Mouse (Mus musculus): ENCODE measurements at regions not wholly inside any gene's neighbourhood (a gene's known extent, or its start where the extent isn't known, plus 50 kb on each side); places are given as distances from the start of the nearest gene placed in this dataset.

- H3K36me3 ChIP-seq (ENCODE audit: control insufficient read depth, insufficient read depth, low read length, poor library complexity, severe bottlenecking): no peaks in the 10 kb centered on the region
- no peak for TF ChIP-seq ZC3H11A (IDR thresholded peaks at IDR 0.05; ENCODE audit: borderline replicate concordance, low read depth, low read length)
- no peak for TF ChIP-seq HCFC1 (IDR thresholded peaks at IDR 0.05; ENCODE audit: borderline replicate concordance, insufficient read depth, low read length)
- no peak for TF ChIP-seq ZNF384 (IDR thresholded peaks at IDR 0.05; ENCODE audit: low read depth, low read length)
- TF ChIP-seq CHD2 (IDR thresholded peaks at IDR 0.05; ENCODE audit: low read depth, low read length): no peak
- TF ChIP-seq MAFK (IDR thresholded peaks at IDR 0.05; ENCODE audit: insufficient read depth, low read depth, low read length): no peak
- H3K9ac ChIP-seq (ENCODE audit: insufficient read depth, low read depth, low read length, poor library complexity, severe bottlenecking): no peak overlapping the region
- no peak for DNase-seq (ENCODE audit: low read depth, low spot score)
- H3K4me3 ChIP-seq (ENCODE audit: insufficient read depth in 1 of 2, low read depth in 1 of 2, low read length in 2 of 2, poor library complexity in 1 of 2, severe bottlenecking in 1 of 2): no peak overlapping the region
- no peaks in the 10 kb centered on the region for H3K4me1 ChIP-seq (ENCODE audit: control insufficient read depth in 2 of 2, insufficient read depth in 2 of 2, low read length in 2 of 2, poor library complexity in 1 of 2)
- no peak overlapping the region for H3K27ac ChIP-seq (ENCODE audit: insufficient read depth, low read depth, low read length, poor library complexity, severe bottlenecking)
- in situ Hi-C loops (cut with MboI; ENCODE audit: low sequenced_read_pairs in 2 of 2, unreplicated experiment in 2 of 2): no loop called here
- H3K9me3 ChIP-seq (ENCODE audit: control insufficient read depth, insufficient read depth, low read depth, low read length): no peaks in the 10 kb centered on the region
Measured at GRCm38 (mm10) chr8:34438771-34439170, 327.2 kb upstream of the Gm10131 start.

- in situ Hi-C loops (cut with MboI; ENCODE audit: low sequenced_read_pairs in 2 of 2, unreplicated experiment in 2 of 2): no loop called here
- Histone ChIP-seq H3K36me3 (ENCODE audit: control insufficient read depth, insufficient read depth, low read length, poor library complexity, severe bottlenecking) (no peaks in the 10 kb centered on the region), H3K9me3 (ENCODE audit: control insufficient read depth, insufficient read depth, low read depth, low read length) (no peaks in the 10 kb centered on the region), H3K4me1 (ENCODE audit: control insufficient read depth in 2 of 2, insufficient read depth in 2 of 2, low read length in 2 of 2, poor library complexity in 1 of 2) (no peaks in the 10 kb centered on the region), H3K9ac (ENCODE audit: insufficient read depth, low read depth, low read length, poor library complexity, severe bottlenecking) (no peak overlapping the region), H3K27ac (ENCODE audit: insufficient read depth, low read depth, low read length, poor library complexity, severe bottlenecking) (no peak overlapping the region), H3K4me3 (ENCODE audit: insufficient read depth in 1 of 2, low read depth in 1 of 2, low read length in 2 of 2, poor library complexity in 1 of 2, severe bottlenecking in 1 of 2) (no peak overlapping the region)
- no peak for DNase-seq (ENCODE audit: low read depth, low spot score)
- TF ChIP-seq HCFC1 (IDR thresholded peaks at IDR 0.05; ENCODE audit: borderline replicate concordance, insufficient read depth, low read length): no peak
- no peak for TF ChIP-seq CHD2 (IDR thresholded peaks at IDR 0.05; ENCODE audit: low read depth, low read length)
- TF ChIP-seq MAFK (IDR thresholded peaks at IDR 0.05; ENCODE audit: insufficient read depth, low read depth, low read length): no peak
- TF ChIP-seq ZC3H11A (IDR thresholded peaks at IDR 0.05; ENCODE audit: borderline replicate concordance, low read depth, low read length): no peak
- no peak for TF ChIP-seq ZNF384 (IDR thresholded peaks at IDR 0.05; ENCODE audit: low read depth, low read length)
Measured at GRCm38 (mm10) chr8:34431985-34432384, 320.4 kb upstream of the Gm10131 start.

GRCm38 (mm10) chr8:34429231-34429630 is 317.7 kb upstream of the Gm10131 start:
- in situ Hi-C loops (cut with MboI; ENCODE audit: low sequenced_read_pairs in 2 of 2, unreplicated experiment in 2 of 2): no loop called here
- H3K9ac ChIP-seq (ENCODE audit: insufficient read depth, low read depth, low read length, poor library complexity, severe bottlenecking): no peak overlapping the region
- no peak for DNase-seq (ENCODE audit: low read depth, low spot score)
- no peaks in the 10 kb centered on the region for H3K36me3 ChIP-seq (ENCODE audit: control insufficient read depth, insufficient read depth, low read length, poor library complexity, severe bottlenecking)
- H3K4me1 ChIP-seq (ENCODE audit: control insufficient read depth in 2 of 2, insufficient read depth in 2 of 2, low read length in 2 of 2, poor library complexity in 1 of 2): no peaks in the 10 kb centered on the region
- no peak overlapping the region for H3K27ac ChIP-seq (ENCODE audit: insufficient read depth, low read depth, low read length, poor library complexity, severe bottlenecking)
- TF ChIP-seq HCFC1 (IDR thresholded peaks at IDR 0.05; ENCODE audit: borderline replicate concordance, insufficient read depth, low read length): no peak
- TF ChIP-seq CHD2 (IDR thresholded peaks at IDR 0.05; ENCODE audit: low read depth, low read length): no peak
- TF ChIP-seq MAFK (IDR thresholded peaks at IDR 0.05; ENCODE audit: insufficient read depth, low read depth, low read length): no peak
- no peak for TF ChIP-seq ZNF384 (IDR thresholded peaks at IDR 0.05; ENCODE audit: low read depth, low read length)
- no peak for TF ChIP-seq ZC3H11A (IDR thresholded peaks at IDR 0.05; ENCODE audit: borderline replicate concordance, low read depth, low read length)
- no peak overlapping the region for H3K4me3 ChIP-seq (ENCODE audit: insufficient read depth in 1 of 2, low read depth in 1 of 2, low read length in 2 of 2, poor library complexity in 1 of 2, severe bottlenecking in 1 of 2)
- H3K9me3 ChIP-seq (ENCODE audit: control insufficient read depth, insufficient read depth, low read depth, low read length): no peaks in the 10 kb centered on the region

GRCm38 (mm10) chr8:34401571-34401970 is 290.0 kb upstream of the Gm10131 start:
- DNase-seq (ENCODE audit: low read depth, low spot score): no peak
- Histone ChIP-seq H3K4me1 (ENCODE audit: control insufficient read depth in 2 of 2, insufficient read depth in 2 of 2, low read length in 2 of 2, poor library complexity in 1 of 2) (no peaks in the 10 kb centered on the region), H3K9ac (ENCODE audit: insufficient read depth, low read depth, low read length, poor library complexity, severe bottlenecking) (no peak overlapping the region), H3K9me3 (ENCODE audit: control insufficient read depth, insufficient read depth, low read depth, low read length) (no peaks in the 10 kb centered on the region), H3K4me3 (ENCODE audit: insufficient read depth in 1 of 2, low read depth in 1 of 2, low read length in 2 of 2, poor library complexity in 1 of 2, severe bottlenecking in 1 of 2) (no peak overlapping the region), H3K36me3 (ENCODE audit: control insufficient read depth, insufficient read depth, low read length, poor library complexity, severe bottlenecking) (no peaks in the 10 kb centered on the region), H3K27ac (ENCODE audit: insufficient read depth, low read depth, low read length, poor library complexity, severe bottlenecking) (no peak overlapping the region)
- TF ChIP-seq ZNF384 (IDR thresholded peaks at IDR 0.05; ENCODE audit: low read depth, low read length) (no peak), MAFK (IDR thresholded peaks at IDR 0.05; ENCODE audit: insufficient read depth, low read depth, low read length) (no peak), ZC3H11A (IDR thresholded peaks at IDR 0.05; ENCODE audit: borderline replicate concordance, low read depth, low read length) (no peak), HCFC1 (IDR thresholded peaks at IDR 0.05; ENCODE audit: borderline replicate concordance, insufficient read depth, low read length) (no peak), CHD2 (IDR thresholded peaks at IDR 0.05; ENCODE audit: low read depth, low read length) (no peak)
- in situ Hi-C loops (cut with MboI; ENCODE audit: low sequenced_read_pairs in 2 of 2, unreplicated experiment in 2 of 2): no loop called here

Measured in ES-E14 (cell line).